Mouse (Mus musculus) layer of hippocampus, adult 2 months (tissue): ENCODE measurements around the gene Fbxo11. TPM values are rescaled to one million over a fixed set of nuclear protein-coding genes. Genes with fewer than 3 reads are reported as not detected.
"Not testable (repeated sequence)": the region's sequence is repeated elsewhere in the genome, so short reads cannot be mapped to it uniquely, and the experiment has no call there.

Source experiments
- DNase-seq, 2 experiments: peaks; one replicate each; pipeline ENCODE4 v3.0.0; 2022; ENCODE audit warnings: low spot score in 2 of 2
- H3K27ac ChIP-seq: fragments of 200-600 bp; 2 replicates; pipeline ENCODE4 v1.8.1; 2022
- H3K4me3 ChIP-seq: fragments of 200-600 bp; 2 replicates; pipeline ENCODE4 v1.8.1; 2022; ENCODE audit warnings: mild to moderate bottlenecking
- CTCF ChIP-seq: fragments of 200-600 bp; conservative IDR thresholded peaks from 2 replicates; pipeline ENCODE4 v1.8.1; 2022; ENCODE audit warnings: antibody characterized with exemption, mild to moderate bottlenecking, moderate library complexity
- total RNA-seq, 2 experiments: library from RNA; stranded (reverse); gene quantifications; 2 replicates each; pipeline ENCODE4 v1.2.3; 2021

Gene Fbxo11
- total RNA-seq, 2 experiments from 2014 or later, result 119 to 121 TPM

- no peak for TF ChIP-seq CTCF
- no peak overlapping the region for H3K4me3 ChIP-seq
- peak overlapping the region; percentile 44; the same call in 1 of the 2 replicates for H3K27ac ChIP-seq
- peak; percentile 20 to 32 for DNase-seq
Observed at GRCm38 (mm10) chr17:88029194-88029970, 35.7 kb downstream of the Fbxo11 start.

- peak; percentile 86 for TF ChIP-seq CTCF
- no peak overlapping the region for H3K27ac ChIP-seq
- peak; percentile 44 to 50 for DNase-seq
Observed at GRCm38 (mm10) chr17:88025227-88025626, 39.9 kb downstream of the Fbxo11 start.

GRCm38 (mm10) chr17:88023924-88024323 is 41.2 kb downstream of the Fbxo11 start:
- no peak for DNase-seq
- H3K27ac ChIP-seq, result no peak overlapping the region
- TF ChIP-seq CTCF, result no peak
- H3K4me3 ChIP-seq, result no peak overlapping the region

More at GRCm38 (mm10) chr17:88025227-88025626, 39.9 kb downstream of the Fbxo11 start:
- no peak overlapping the region for H3K4me3 ChIP-seq

- H3K4me3 ChIP-seq, DNase-seq, H3K27ac ChIP-seq: not testable (repeated sequence)
Observed at GRCm38 (mm10) chr17:88016027-88016426, 49.1 kb downstream of the Fbxo11 start.

GRCm38 (mm10) chr17:88014456-88014855 is 50.6 kb downstream of the Fbxo11 start:
- no peak overlapping the region for H3K27ac ChIP-seq
- DNase-seq, result no peak
- no peak for TF ChIP-seq CTCF
- H3K4me3 ChIP-seq, result no peak overlapping the region

GRCm38 (mm10) chr17:88006956-88007355 is 58.1 kb downstream of the Fbxo11 start:
- no peak overlapping the region for H3K27ac ChIP-seq
- no peak for TF ChIP-seq CTCF

GRCm38 (mm10) chr17:88004892-88005291 is 60.2 kb downstream of the Fbxo11 start:
- Histone ChIP-seq H3K4me3 (no peak overlapping the region), H3K27ac (no peak overlapping the region)
- TF ChIP-seq CTCF, result no peak
- no peak for DNase-seq

More at GRCm38 (mm10) chr17:88006956-88007355, 58.1 kb downstream of the Fbxo11 start:
- no peak for DNase-seq
- no peak overlapping the region for H3K4me3 ChIP-seq

GRCm38 (mm10) chr17:87997808-87998207 is 67.3 kb downstream of the Fbxo11 start:
- TF ChIP-seq CTCF, result no peak
- Histone ChIP-seq H3K27ac (no peak overlapping the region), H3K4me3 (no peak overlapping the region)
- DNase-seq, result no peak

GRCm38 (mm10) chr17:87993338-87993737 is 71.8 kb downstream of the Fbxo11 start:
- no peak for DNase-seq
- no peak for TF ChIP-seq CTCF
- Histone ChIP-seq H3K27ac (no peak overlapping the region), H3K4me3 (no peak overlapping the region)

- no peak for DNase-seq
- no peak for TF ChIP-seq CTCF
- H3K4me3 ChIP-seq, result no peak overlapping the region
- no peak overlapping the region for H3K27ac ChIP-seq
Observed at GRCm38 (mm10) chr17:87992154-87992553, 72.9 kb downstream of the Fbxo11 start.

- DNase-seq, result no peak
- Histone ChIP-seq H3K4me3 (no peak overlapping the region), H3K27ac (peak overlapping the region; percentile 43; the same call in 1 of the 2 replicates)
- TF ChIP-seq CTCF, result no peak
Observed at GRCm38 (mm10) chr17:87987507-87987906, 77.6 kb downstream of the Fbxo11 start.

- Histone ChIP-seq H3K4me3 (no peak overlapping the region), H3K27ac (no peak overlapping the region)
- DNase-seq, result no peak
- TF ChIP-seq CTCF, result no peak
Observed at GRCm38 (mm10) chr17:87985916-87986315, 79.2 kb downstream of the Fbxo11 start.

- no peak for DNase-seq
- H3K4me3 ChIP-seq, result no peak overlapping the region
- no peak overlapping the region for H3K27ac ChIP-seq
- TF ChIP-seq CTCF, result no peak
Observed at GRCm38 (mm10) chr17:87984440-87985214, 80.5 kb downstream of the Fbxo11 start.
